Mouse (Mus musculus): Measurements from ENCODE around the gene Urad. TPM values are rescaled to one million over a fixed set of nuclear protein-coding genes. Genes with fewer than 3 reads are reported as not detected.

Urad gene
- polyA plus RNA-seq, 1 experiment, result not detected

DNA sequence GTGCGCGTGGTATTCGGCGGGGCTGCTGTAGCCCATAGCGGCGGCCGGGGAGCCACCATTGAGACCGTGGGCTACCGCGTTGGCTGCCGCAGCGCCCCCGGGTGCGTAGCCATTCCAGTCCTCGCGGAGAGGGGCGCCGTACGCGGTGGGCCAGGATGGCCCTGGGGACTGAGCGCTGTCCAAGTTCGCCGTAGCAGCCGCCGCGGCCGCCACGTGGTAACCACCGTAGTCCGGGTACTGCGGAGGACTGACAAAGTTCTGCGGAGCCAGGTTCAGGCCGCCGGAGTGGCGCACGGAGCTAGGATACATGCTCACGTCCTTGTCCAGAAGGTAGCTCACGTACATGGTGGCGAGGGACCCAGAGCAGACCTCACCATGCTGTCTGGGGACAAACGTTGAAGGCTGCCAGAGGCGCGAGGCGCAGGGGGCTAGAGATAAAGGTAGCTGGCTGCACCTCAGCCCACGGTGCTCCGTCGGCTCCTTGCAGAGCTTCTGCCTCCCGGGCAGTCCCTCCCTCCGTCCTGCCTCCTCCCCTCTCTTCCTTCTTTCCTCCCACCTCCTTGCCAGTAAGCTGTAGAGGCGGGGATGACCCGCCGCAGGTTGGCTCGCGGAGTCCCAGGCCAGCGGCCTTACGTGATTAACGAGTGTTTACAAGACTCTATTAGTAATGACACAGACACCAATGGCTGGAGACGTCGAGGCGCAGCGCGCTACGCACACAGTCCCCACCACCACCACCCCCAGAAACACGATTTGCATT lies 15.4 kb downstream of the Urad start, which contains the start of gene Cdx2:
TSS of gene Cdx2 (minus strand) at position 633 of the 760 bp plus-strand sequence.
- Histone ChIP-seq H3K27me3 (ENCODE audit: control insufficient read depth, insufficient read depth, low read length) (peaks cover 34% of the 10 kb centered on the region), H3K36me3 (ENCODE audit: control insufficient read depth, insufficient read depth, low read length) (no peaks in the 10 kb centered on the region), H3K27ac (ENCODE audit: insufficient read depth, low read length) (no peak within 1 kb of the TSS), H3K4me3 (ENCODE audit: extremely low read depth, insufficient read depth, insufficient read length) (no peak within 1 kb of the TSS), H3K4me1 (ENCODE audit: control insufficient read depth, insufficient read depth, insufficient read length) (peaks cover 2% of the 10 kb centered on the region)
- no peak for DNase-seq (ENCODE audit: low read depth in 1 of 2, low spot score in 2 of 2)
- no peak for TF ChIP-seq CTCF (IDR thresholded peaks at IDR 0.05; ENCODE audit: extremely low read depth, insufficient read depth, insufficient read length, insufficient replicate concordance)
- WGBS, result 2% methylated on average over 63 of the region's 63 CpGs

DNA sequence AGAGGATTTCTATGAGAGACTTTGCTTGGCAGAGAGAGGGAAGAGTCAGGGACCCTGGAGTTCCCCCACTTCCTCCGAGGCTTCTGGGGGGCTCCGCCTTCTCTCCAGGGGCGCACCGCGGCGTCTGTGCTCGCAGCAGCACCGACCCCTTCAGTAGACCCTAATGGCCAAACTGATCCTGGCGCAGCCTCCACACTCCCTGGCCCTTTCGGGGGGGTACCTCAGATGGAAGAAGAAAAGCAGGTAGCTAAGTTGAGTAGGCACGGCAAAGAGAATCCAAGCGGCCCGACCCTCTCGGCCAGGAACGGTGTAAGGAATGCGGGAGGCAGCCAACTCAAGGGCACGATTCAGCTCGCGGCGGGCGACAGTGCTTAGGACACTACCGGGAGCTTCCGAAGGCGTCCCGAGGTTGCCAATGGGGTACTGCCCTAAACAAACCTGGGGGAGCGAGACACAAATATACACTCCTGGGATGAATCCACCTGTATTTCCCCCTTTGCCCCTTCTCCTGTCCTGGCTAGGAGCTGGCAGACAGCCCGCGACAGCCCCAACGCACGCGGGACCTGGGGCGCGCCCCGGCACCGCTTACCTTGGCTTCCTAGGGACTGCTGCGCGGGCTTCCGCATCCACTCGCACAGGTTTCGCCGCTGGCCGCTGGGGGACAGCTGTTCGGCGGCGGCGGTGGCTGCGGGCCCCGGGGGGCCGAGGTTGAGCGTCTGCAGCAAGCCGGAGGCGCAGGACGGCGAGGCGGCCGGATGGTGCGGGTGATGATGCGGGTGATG lies 16.2 kb downstream of the Urad start:
- Histone ChIP-seq H3K27me3 (ENCODE audit: control insufficient read depth, insufficient read depth, low read length) (peaks cover 41% of the 10 kb centered on the region), H3K4me1 (ENCODE audit: control insufficient read depth, insufficient read depth, insufficient read length) (peaks cover 2% of the 10 kb centered on the region), H3K27ac (ENCODE audit: insufficient read depth, low read length) (no peak overlapping the region), H3K36me3 (ENCODE audit: control insufficient read depth, insufficient read depth, low read length) (no peaks in the 10 kb centered on the region), H3K4me3 (ENCODE audit: extremely low read depth, insufficient read depth, insufficient read length) (no peak overlapping the region)
- WGBS, result 2% methylated on average over 58 of the region's 58 CpGs
- no peak for TF ChIP-seq POLR2A (IDR thresholded peaks at IDR 0.05; ENCODE audit: low read depth, low read length)
- no peak for TF ChIP-seq CTCF (IDR thresholded peaks at IDR 0.05; ENCODE audit: extremely low read depth, insufficient read depth, insufficient read length, insufficient replicate concordance)
- no peak for DNase-seq (ENCODE audit: low read depth in 1 of 2, low spot score in 2 of 2)

- H3K27me3 ChIP-seq (ENCODE audit: control insufficient read depth, insufficient read depth, low read length), result peaks cover 47% of the 10 kb centered on the region
- no peak for TF ChIP-seq POLR2A (IDR thresholded peaks at IDR 0.05; ENCODE audit: low read depth, low read length)
- TF ChIP-seq CTCF (IDR thresholded peaks at IDR 0.05; ENCODE audit: extremely low read depth, insufficient read depth, insufficient read length, insufficient replicate concordance), result no peak
- no peak overlapping the region for H3K4me3 ChIP-seq (ENCODE audit: extremely low read depth, insufficient read depth, insufficient read length)
- 6% methylated on average over 16 of the region's 16 CpGs for WGBS
- H3K4me1 ChIP-seq (ENCODE audit: control insufficient read depth, insufficient read depth, insufficient read length), result peaks cover 2% of the 10 kb centered on the region
- no peak for DNase-seq (ENCODE audit: low read depth in 1 of 2, low spot score in 2 of 2)
- H3K27ac ChIP-seq (ENCODE audit: insufficient read depth, low read length), result no peak overlapping the region
- no peaks in the 10 kb centered on the region for H3K36me3 ChIP-seq (ENCODE audit: control insufficient read depth, insufficient read depth, low read length)
Measured at GRCm38 (mm10) chr5:147305166-147305565, 17.1 kb downstream of the Urad start.

DNA sequence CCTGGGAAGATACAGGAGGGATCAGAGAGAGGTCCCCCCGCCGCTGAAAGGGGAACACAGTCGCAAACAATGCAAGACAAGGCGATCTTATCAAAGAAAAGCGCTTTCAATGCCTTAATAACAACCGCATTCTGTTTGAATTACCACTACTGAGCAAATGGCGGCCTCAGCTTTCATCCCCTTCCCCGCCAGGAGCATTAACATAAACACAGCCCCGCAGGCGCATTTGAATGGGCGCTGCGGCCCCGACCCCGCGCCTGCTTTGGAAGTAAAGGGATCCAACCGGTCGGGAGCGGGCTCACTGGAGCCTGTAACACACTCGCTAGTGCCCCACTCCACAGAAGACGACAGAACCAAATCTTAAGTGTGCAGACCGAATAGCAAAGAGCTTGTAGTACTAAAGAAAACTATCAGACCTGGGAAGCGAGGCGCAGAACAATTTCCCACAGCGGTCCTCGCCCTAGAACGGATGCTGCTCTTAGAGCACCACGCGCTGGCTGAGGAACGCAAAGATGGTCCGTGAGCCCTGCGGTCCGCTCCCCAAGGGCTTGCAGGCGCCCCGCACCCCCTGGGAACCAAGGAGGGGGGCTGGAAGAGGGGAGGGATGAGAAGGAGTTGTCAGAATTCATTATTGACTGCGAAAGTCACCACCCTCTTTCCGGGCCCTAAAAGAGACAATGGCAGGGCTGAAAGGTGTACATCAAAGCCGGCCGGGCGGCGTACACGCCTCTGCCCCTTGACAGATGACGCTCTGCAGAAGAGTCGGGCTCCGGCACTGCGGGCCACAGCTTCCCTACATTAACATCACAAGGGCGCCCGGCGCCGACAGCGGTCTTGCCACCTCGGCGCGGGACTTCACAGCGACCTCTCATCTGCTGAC lies 17.7 kb downstream of the Urad start:
- Histone ChIP-seq H3K4me1 (ENCODE audit: control insufficient read depth, insufficient read depth, insufficient read length) (peaks cover 5% of the 10 kb centered on the region), H3K36me3 (ENCODE audit: control insufficient read depth, insufficient read depth, low read length) (no peaks in the 10 kb centered on the region), H3K27ac (ENCODE audit: insufficient read depth, low read length) (no peak overlapping the region), H3K4me3 (ENCODE audit: extremely low read depth, insufficient read depth, insufficient read length) (no peak overlapping the region), H3K27me3 (ENCODE audit: control insufficient read depth, insufficient read depth, low read length) (peaks cover 49% of the 10 kb centered on the region)
- no peak for DNase-seq (ENCODE audit: low read depth in 1 of 2, low spot score in 2 of 2)
- WGBS, result 4% methylated on average over 54 of the region's 54 CpGs
- TF ChIP-seq POLR2A (IDR thresholded peaks at IDR 0.05; ENCODE audit: low read depth, low read length), result no peak
- TF ChIP-seq CTCF (IDR thresholded peaks at IDR 0.05; ENCODE audit: extremely low read depth, insufficient read depth, insufficient read length, insufficient replicate concordance), result no peak

- H3K27me3 ChIP-seq (ENCODE audit: control insufficient read depth, insufficient read depth, low read length), result peaks cover 47% of the 10 kb centered on the region
- 16% methylated on average over 13 of the region's 13 CpGs for whole genome bisulfite sequencing
Measured at GRCm38 (mm10) chr5:147302746-147303400, 19.4 kb downstream of the Urad start.

DNA sequence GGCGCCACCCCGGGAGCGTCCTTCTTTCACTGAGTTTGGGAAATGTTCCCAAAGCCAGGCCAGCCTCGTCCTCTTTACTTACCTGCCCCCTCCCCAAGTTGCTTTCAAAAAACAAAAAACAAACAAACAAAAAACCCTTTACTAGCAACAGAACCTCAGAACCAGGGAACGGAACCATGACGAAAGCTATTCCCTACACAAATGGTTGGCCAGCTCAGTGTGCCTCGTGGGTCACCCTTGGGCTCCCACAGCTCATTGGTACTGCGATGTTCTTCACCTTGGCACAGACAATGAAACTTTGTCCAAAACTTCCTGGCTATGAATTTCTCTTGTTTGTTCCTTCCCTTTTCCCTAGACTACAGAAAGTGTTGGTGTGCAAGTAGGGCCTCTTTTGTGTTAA lies 20.1 kb downstream of the Urad start:
- H3K36me3 ChIP-seq (ENCODE audit: control insufficient read depth, insufficient read depth, low read length), result no peaks in the 10 kb centered on the region
- H3K4me3 ChIP-seq (ENCODE audit: extremely low read depth, insufficient read depth, insufficient read length), result no peak overlapping the region
- peaks cover 49% of the 10 kb centered on the region for H3K27me3 ChIP-seq (ENCODE audit: control insufficient read depth, insufficient read depth, low read length)
- no peak for TF ChIP-seq POLR2A (IDR thresholded peaks at IDR 0.05; ENCODE audit: low read depth, low read length)
- TF ChIP-seq CTCF (IDR thresholded peaks at IDR 0.05; ENCODE audit: extremely low read depth, insufficient read depth, insufficient read length, insufficient replicate concordance), result no peak
- no peak for DNase-seq (ENCODE audit: low read depth in 1 of 2, low spot score in 2 of 2)
- peaks cover 5% of the 10 kb centered on the region for H3K4me1 ChIP-seq (ENCODE audit: control insufficient read depth, insufficient read depth, insufficient read length)
- no peak overlapping the region for H3K27ac ChIP-seq (ENCODE audit: insufficient read depth, low read length)
- 26% methylated on average over 8 of the region's 8 CpGs for WGBS

More at GRCm38 (mm10) chr5:147302746-147303400, 19.4 kb downstream of the Urad start:
- H3K4me3 ChIP-seq (ENCODE audit: extremely low read depth, insufficient read depth, insufficient read length), result no peak overlapping the region
- H3K27ac ChIP-seq (ENCODE audit: insufficient read depth, low read length), result no peak overlapping the region
- DNase-seq (ENCODE audit: low read depth in 1 of 2, low spot score in 2 of 2), result no peak
- TF ChIP-seq POLR2A (IDR thresholded peaks at IDR 0.05; ENCODE audit: low read depth, low read length) (no peak), CTCF (IDR thresholded peaks at IDR 0.05; ENCODE audit: extremely low read depth, insufficient read depth, insufficient read length, insufficient replicate concordance) (no peak)
- no peaks in the 10 kb centered on the region for H3K36me3 ChIP-seq (ENCODE audit: control insufficient read depth, insufficient read depth, low read length)
- H3K4me1 ChIP-seq (ENCODE audit: control insufficient read depth, insufficient read depth, insufficient read length), result peaks cover 5% of the 10 kb centered on the region

Data from spleen, adult 2 months (tissue).